Mouse (Mus musculus): ENCODE results near the gene Malsu1. TPM values are rescaled to one million over a fixed set of nuclear protein-coding genes. Genes with fewer than 3 reads are reported as not detected.

Gene Malsu1
- polyA plus RNA-seq, 1 experiment from 2014 or later: 59.8 TPM

- no peak for ATAC-seq (ENCODE audit: insufficient number of reproducible peaks, insufficient read depth, low FRiP score, low read depth)
- 25% methylated on average over 28 of the region's 28 CpGs for whole genome bisulfite sequencing
- H3K27me3 ChIP-seq (ENCODE audit: control insufficient read depth, insufficient read depth, low read length): 0 out of 2 replicates have a peak, but pooled peaks cover 5% of the 10 kb centered on the region
- peak within 1 kb of the TSS; percentile 12 to 26 for H3K4me3 ChIP-seq (ENCODE audit: control insufficient read depth in 1 of 2, insufficient read depth in 1 of 2, low read depth in 1 of 2, low read length in 2 of 2)
- no peaks in the 10 kb centered on the region for H3K9me3 ChIP-seq (ENCODE audit: control insufficient read depth, low read length)
- no peaks in the 10 kb centered on the region for H3K36me3 ChIP-seq (ENCODE audit: control insufficient read depth, insufficient read depth, low read length)
- no peak within 1 kb of the TSS for H3K27ac ChIP-seq (replicated peaks in 1 of 2; ENCODE audit: control insufficient read depth in 1 of 2, insufficient read depth in 1 of 2, low read depth in 2 of 2, low read length in 2 of 2)
- H3K4me2 ChIP-seq (ENCODE audit: low read length): peak within 1 kb of the TSS; percentile 59
- H3K4me1 ChIP-seq (ENCODE audit: control insufficient read depth in 2 of 2, insufficient read depth in 2 of 2, low read length in 2 of 2): peaks cover 9 to 10% of the 10 kb centered on the region in 2 experiments
- peak within 1 kb of the TSS; percentile 48; the same call in 1 of the 2 replicates for H3K9ac ChIP-seq (ENCODE audit: low read length)
Measured at GRCm38 (mm10) chr6:49036275-49037267, 37.0 kb upstream of the Malsu1 start, which contains the start of gene Gpnmb. TSS of gene Gpnmb (plus strand) at chr6:49036546.

- Histone ChIP-seq H3K27me3 (ENCODE audit: control insufficient read depth, insufficient read depth, low read length) (0 out of 2 replicates have a peak, but pooled peaks cover 5% of the 10 kb centered on the region), H3K36me3 (ENCODE audit: control insufficient read depth, insufficient read depth, low read length) (no peaks in the 10 kb centered on the region), H3K9ac (ENCODE audit: low read length) (no peak overlapping the region), H3K4me2 (ENCODE audit: low read length) (peak overlapping the region; percentile 59), H3K9me3 (ENCODE audit: control insufficient read depth, low read length) (no peaks in the 10 kb centered on the region), H3K4me1 (ENCODE audit: control insufficient read depth in 2 of 2, insufficient read depth in 2 of 2, low read length in 2 of 2) (peaks cover 9 to 10% of the 10 kb centered on the region in 2 experiments), H3K4me3 (ENCODE audit: control insufficient read depth in 1 of 2, insufficient read depth in 1 of 2, low read depth in 1 of 2, low read length in 2 of 2) (no peak overlapping the region), H3K27ac (replicated peaks in 1 of 2; ENCODE audit: control insufficient read depth in 1 of 2, insufficient read depth in 1 of 2, low read depth in 2 of 2, low read length in 2 of 2) (no peak overlapping the region)
- ATAC-seq (ENCODE audit: insufficient number of reproducible peaks, insufficient read depth, low FRiP score, low read depth): no peak
- 50% methylated on average over 12 of the region's 12 CpGs for WGBS
Measured at GRCm38 (mm10) chr6:49037268-49037662, 36.3 kb upstream of the Malsu1 start.

- Histone ChIP-seq H3K9me3 (ENCODE audit: control insufficient read depth, low read length) (no peaks in the 10 kb centered on the region), H3K27ac (replicated peaks in 1 of 2; ENCODE audit: control insufficient read depth in 1 of 2, insufficient read depth in 1 of 2, low read depth in 2 of 2, low read length in 2 of 2) (no peak overlapping the region), H3K36me3 (ENCODE audit: control insufficient read depth, insufficient read depth, low read length) (no peaks in the 10 kb centered on the region), H3K4me1 (ENCODE audit: control insufficient read depth in 2 of 2, insufficient read depth in 2 of 2, low read length in 2 of 2) (peaks cover 9 to 10% of the 10 kb centered on the region in 2 experiments), H3K4me3 (ENCODE audit: control insufficient read depth in 1 of 2, insufficient read depth in 1 of 2, low read depth in 1 of 2, low read length in 2 of 2) (peak overlapping the region; percentile 24 to 37; a peak in 3 of 4 replicates), H3K9ac (ENCODE audit: low read length) (peak overlapping the region; percentile 72), H3K27me3 (ENCODE audit: control insufficient read depth, insufficient read depth, low read length) (0 out of 2 replicates have a peak, but pooled peaks cover 5% of the 10 kb centered on the region), H3K4me2 (ENCODE audit: low read length) (peak overlapping the region; percentile 62)
- ATAC-seq (ENCODE audit: insufficient number of reproducible peaks, insufficient read depth, low FRiP score, low read depth): no peak
- WGBS: 17% methylated on average over 18 of the region's 18 CpGs
Measured at GRCm38 (mm10) chr6:49039470-49040180, 34.0 kb upstream of the Malsu1 start.

GRCm38 (mm10) chr6:49046502-49046901 is 27.1 kb upstream of the Malsu1 start:
- H3K27me3 ChIP-seq (ENCODE audit: control insufficient read depth, insufficient read depth, low read length): no peaks in the 10 kb centered on the region
- 70% methylated on average over 6 of the region's 6 CpGs for WGBS
- no peak overlapping the region for H3K4me2 ChIP-seq (ENCODE audit: low read length)
- H3K36me3 ChIP-seq (ENCODE audit: control insufficient read depth, insufficient read depth, low read length): no peaks in the 10 kb centered on the region
- ATAC-seq (ENCODE audit: insufficient number of reproducible peaks, insufficient read depth, low FRiP score, low read depth): no peak
- H3K4me3 ChIP-seq (ENCODE audit: control insufficient read depth in 1 of 2, insufficient read depth in 1 of 2, low read depth in 1 of 2, low read length in 2 of 2): no peak overlapping the region
- no peak overlapping the region for H3K27ac ChIP-seq (replicated peaks in 1 of 2; ENCODE audit: control insufficient read depth in 1 of 2, insufficient read depth in 1 of 2, low read depth in 2 of 2, low read length in 2 of 2)
- no peaks in the 10 kb centered on the region for H3K4me1 ChIP-seq (ENCODE audit: control insufficient read depth in 2 of 2, insufficient read depth in 2 of 2, low read length in 2 of 2)
- H3K9ac ChIP-seq (ENCODE audit: low read length): no peak overlapping the region
- H3K9me3 ChIP-seq (ENCODE audit: control insufficient read depth, low read length): no peaks in the 10 kb centered on the region

- H3K4me3 ChIP-seq (ENCODE audit: control insufficient read depth in 1 of 2, insufficient read depth in 1 of 2, low read depth in 1 of 2, low read length in 2 of 2): no peak overlapping the region
- no peaks in the 10 kb centered on the region for H3K9me3 ChIP-seq (ENCODE audit: control insufficient read depth, low read length)
- H3K27ac ChIP-seq (replicated peaks in 1 of 2; ENCODE audit: control insufficient read depth in 1 of 2, insufficient read depth in 1 of 2, low read depth in 2 of 2, low read length in 2 of 2): no peak overlapping the region
- WGBS: 78% methylated on average over 8 of the region's 8 CpGs
- H3K27me3 ChIP-seq (ENCODE audit: control insufficient read depth, insufficient read depth, low read length): no peaks in the 10 kb centered on the region
- no peak overlapping the region for H3K4me2 ChIP-seq (ENCODE audit: low read length)
- no peaks in the 10 kb centered on the region for H3K36me3 ChIP-seq (ENCODE audit: control insufficient read depth, insufficient read depth, low read length)
- ATAC-seq (ENCODE audit: insufficient number of reproducible peaks, insufficient read depth, low FRiP score, low read depth): no peak
- no peaks in the 10 kb centered on the region for H3K4me1 ChIP-seq (ENCODE audit: control insufficient read depth in 2 of 2, insufficient read depth in 2 of 2, low read length in 2 of 2)
- no peak overlapping the region for H3K9ac ChIP-seq (ENCODE audit: low read length)
Measured at GRCm38 (mm10) chr6:49046976-49047375, 26.6 kb upstream of the Malsu1 start.

- Histone ChIP-seq H3K4me2 (ENCODE audit: low read length) (no peak overlapping the region), H3K4me3 (ENCODE audit: control insufficient read depth in 1 of 2, insufficient read depth in 1 of 2, low read depth in 1 of 2, low read length in 2 of 2) (no peak overlapping the region), H3K9me3 (ENCODE audit: control insufficient read depth, low read length) (no peaks in the 10 kb centered on the region), H3K36me3 (ENCODE audit: control insufficient read depth, insufficient read depth, low read length) (no peaks in the 10 kb centered on the region), H3K27me3 (ENCODE audit: control insufficient read depth, insufficient read depth, low read length) (no peaks in the 10 kb centered on the region), H3K9ac (ENCODE audit: low read length) (no peak overlapping the region), H3K4me1 (ENCODE audit: control insufficient read depth in 2 of 2, insufficient read depth in 2 of 2, low read length in 2 of 2) (no peaks in the 10 kb centered on the region), H3K27ac (replicated peaks in 1 of 2; ENCODE audit: control insufficient read depth in 1 of 2, insufficient read depth in 1 of 2, low read depth in 2 of 2, low read length in 2 of 2) (no peak overlapping the region)
- WGBS: 53% methylated on average over 10 of the region's 10 CpGs
- ATAC-seq (ENCODE audit: insufficient number of reproducible peaks, insufficient read depth, low FRiP score, low read depth): no peak
Measured at GRCm38 (mm10) chr6:49047848-49048247, 25.7 kb upstream of the Malsu1 start.

GRCm38 (mm10) chr6:49048395-49048794 is 25.2 kb upstream of the Malsu1 start:
- 88% methylated on average over 10 of the region's 10 CpGs for WGBS
- no peak overlapping the region for H3K4me2 ChIP-seq (ENCODE audit: low read length)
- no peaks in the 10 kb centered on the region for H3K4me1 ChIP-seq (ENCODE audit: control insufficient read depth in 2 of 2, insufficient read depth in 2 of 2, low read length in 2 of 2)
- no peak overlapping the region for H3K27ac ChIP-seq (replicated peaks in 1 of 2; ENCODE audit: control insufficient read depth in 1 of 2, insufficient read depth in 1 of 2, low read depth in 2 of 2, low read length in 2 of 2)
- H3K4me3 ChIP-seq (ENCODE audit: control insufficient read depth in 1 of 2, insufficient read depth in 1 of 2, low read depth in 1 of 2, low read length in 2 of 2): no peak overlapping the region
- no peaks in the 10 kb centered on the region for H3K36me3 ChIP-seq (ENCODE audit: control insufficient read depth, insufficient read depth, low read length)
- H3K9ac ChIP-seq (ENCODE audit: low read length): no peak overlapping the region
- no peak for ATAC-seq (ENCODE audit: insufficient number of reproducible peaks, insufficient read depth, low FRiP score, low read depth)
- H3K9me3 ChIP-seq (ENCODE audit: control insufficient read depth, low read length): no peaks in the 10 kb centered on the region
- H3K27me3 ChIP-seq (ENCODE audit: control insufficient read depth, insufficient read depth, low read length): no peaks in the 10 kb centered on the region
